Mouse (Mus musculus) kidney, postnatal 0 days (tissue): ENCODE results near the gene Tardbp. TPM values are rescaled to one million over a fixed set of nuclear protein-coding genes. Genes with fewer than 3 reads are reported as not detected.

Experiments
- ATAC-seq: fragments of 200-750 bp; cut with Nextera tagmentation; replicated peaks from 2 replicates; pipeline ENCODE4 v1.8.0; 2017; ENCODE audit warnings: low read depth, moderate number of reproducible peaks, moderate TSS enrichment, moderate library complexity; ENCODE audit not compliant: low FRiP score
- DNase-seq: peaks from one replicate; pipeline ENCODE4 v3.0.0-alpha.2; 2016; ENCODE audit warnings: low spot score
- H3K27ac ChIP-seq: fragments of 300-500 bp; sonication (generic); 2 replicates; pipeline ENCODE4 v1.5.1; 2014; ENCODE audit warnings: mild to moderate bottlenecking
- H3K27me3 ChIP-seq: fragments of 300-500 bp; sonication (generic); 2 replicates; pipeline ENCODE4 v1.6.1; 2014; ENCODE audit warnings: low read length, mixed read lengths; ENCODE audit not compliant: insufficient read depth
- H3K36me3 ChIP-seq: fragments of 300-500 bp; sonication (generic); 2 replicates; pipeline ENCODE4 v1.6.1; 2014; ENCODE audit warnings: low read length, mixed read lengths; ENCODE audit not compliant: insufficient read depth
- H3K4me1 ChIP-seq: fragments of 300-500 bp; sonication (generic); replicated peaks from 2 replicates; pipeline ENCODE4 v1.6.1; 2014; ENCODE audit warnings: antibody characterized with exemption, low read length, mixed read lengths; ENCODE audit not compliant: insufficient read depth
- H3K4me2 ChIP-seq: fragments of 300-500 bp; sonication (generic); 2 replicates; pipeline ENCODE4 v1.6.1; 2014; ENCODE audit warnings: mild to moderate bottlenecking, low read length, moderate library complexity, mixed read lengths
- H3K4me3 ChIP-seq: fragments of 300-500 bp; sonication (generic); replicated peaks from 2 replicates; pipeline ENCODE4 v1.5.1; 2014; ENCODE audit warnings: low read depth, low read length
- H3K9ac ChIP-seq: fragments of 300-500 bp; sonication (generic); 2 replicates; pipeline ENCODE4 v1.6.1; 2014; ENCODE audit warnings: low read depth, low read length
- H3K9me3 ChIP-seq: fragments of 300-500 bp; sonication (generic); replicated peaks from 2 replicates; pipeline ENCODE4 v1.6.1; 2016; ENCODE audit warnings: low read length, inconsistent platforms, mixed read lengths
- CTCF ChIP-seq: IDR thresholded peaks from 2 replicates; pipeline ENCODE4 v1.5.1; 2016; ENCODE audit warnings: antibody characterized with exemption, low read depth, mild to moderate bottlenecking, moderate library complexity
- WGBS: fragments of 180-500 bp; shearing (Covaris S2); extraction: QIAGEN DNeasy Blood & Tissue Kit; methylation state at CpG from one replicate; pipeline ENCODE4 v1.1.7; 2014; 5-methylcytosine and 5-hydroxymethylcytosine counted together
- polyA plus RNA-seq: library from polyadenylated mRNA; unstranded; fragments of >200 nt; fragmentation: Nextera tagmentation; extraction: Ambion mirVana; gene quantifications from 2 replicates; pipeline ENCODE4 v1.2.1, GENCODE M21; 2015

The Tardbp gene
- polyA plus RNA-seq, 1 experiment from 2014 or later = 241 TPM

DNA sequence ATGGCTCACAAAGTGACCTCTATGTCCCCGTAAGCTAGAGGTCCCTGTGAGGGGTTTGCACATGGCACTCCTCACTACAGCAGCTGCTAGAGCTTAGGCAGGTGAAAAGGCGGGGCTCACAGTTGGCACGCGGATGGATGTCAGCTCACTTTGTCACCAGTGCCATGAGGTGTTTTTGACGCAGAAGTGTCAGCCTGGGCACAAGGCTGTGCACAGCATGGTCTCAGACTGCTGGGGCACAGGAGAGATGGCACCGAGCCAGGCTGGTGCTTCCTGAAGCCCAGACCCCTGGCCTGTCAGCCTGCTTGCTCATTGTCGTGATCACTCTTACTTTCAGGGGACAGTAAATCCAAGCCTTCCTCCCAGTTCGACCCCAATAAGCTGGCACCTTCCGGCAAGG lies 46.1 kb downstream of the Tardbp start:
- Histone ChIP-seq H3K27ac (no peak overlapping the region), H3K4me1 (no peaks in the 10 kb centered on the region), H3K27me3 (no peaks in the 10 kb centered on the region), H3K36me3 (peaks cover 50% of the 10 kb centered on the region), H3K9me3 (no peaks in the 10 kb centered on the region), H3K4me2 (no peak overlapping the region), H3K4me3 (no peak overlapping the region), H3K9ac (no peak overlapping the region)
- WGBS = 90% methylated on average over 9 of the region's 9 CpGs
- no peak for DNase-seq
- ATAC-seq = no peak; the same call in 1 of the 2 replicates
- no peak for TF ChIP-seq CTCF

DNA sequence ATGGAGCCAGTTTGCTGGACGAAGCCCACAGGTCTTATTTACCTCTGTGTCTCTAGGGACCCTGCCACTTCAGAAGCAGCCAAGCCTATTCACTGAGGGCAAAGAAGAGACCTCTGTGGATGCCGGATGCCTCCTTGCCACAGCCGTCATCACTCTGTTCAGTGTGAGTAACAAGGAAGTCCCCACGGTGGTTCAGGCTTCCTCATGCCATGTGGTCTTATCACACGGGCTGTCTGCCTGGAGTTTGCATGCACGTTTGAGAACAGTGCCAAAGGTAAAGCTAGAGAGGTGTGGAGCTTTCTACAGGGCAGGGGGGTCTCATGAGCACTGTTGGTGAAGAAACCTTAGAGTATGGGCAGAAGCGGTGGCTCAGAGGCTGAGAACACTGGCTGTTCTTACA lies 53.6 kb downstream of the Tardbp start:
- Histone ChIP-seq H3K4me3 (no peak overlapping the region), H3K27ac (no peak overlapping the region), H3K4me2 (no peak overlapping the region), H3K4me1 (no peaks in the 10 kb centered on the region), H3K9me3 (no peaks in the 10 kb centered on the region), H3K36me3 (peaks cover 88% of the 10 kb centered on the region), H3K9ac (no peak overlapping the region), H3K27me3 (no peaks in the 10 kb centered on the region)
- ATAC-seq (no peak), DNase-seq (no peak)
- TF ChIP-seq CTCF = no peak
- WGBS = 89% methylated on average over 7 of the region's 7 CpGs

DNA sequence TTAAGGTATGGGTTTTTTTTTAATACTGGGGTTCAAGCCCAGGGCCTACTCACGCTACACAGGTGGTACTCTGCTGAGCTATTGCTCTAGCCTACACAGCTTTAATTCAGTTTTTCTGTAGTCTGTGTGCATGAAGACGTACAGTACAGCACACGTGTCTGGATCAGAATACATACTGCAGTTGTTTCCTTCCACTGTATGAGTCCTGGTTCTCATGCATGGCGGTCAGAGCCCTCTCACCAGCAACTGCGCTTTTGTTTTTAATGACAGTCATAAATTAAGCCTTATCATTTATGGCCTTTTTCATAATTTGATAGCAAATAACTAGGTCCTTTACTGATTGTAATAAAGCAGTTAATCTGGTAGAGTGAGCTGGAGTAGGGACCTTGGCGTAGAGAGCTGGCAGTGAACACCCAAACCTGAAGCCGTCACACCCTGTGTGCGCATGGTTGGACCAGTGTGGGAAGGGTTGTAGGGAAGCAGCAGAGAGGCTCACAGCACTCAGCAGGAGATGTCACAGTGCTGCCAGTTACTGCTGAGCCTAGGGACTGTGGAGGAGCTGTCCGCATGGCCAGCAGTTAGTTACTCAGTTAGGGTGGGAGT lies 56.0 kb downstream of the Tardbp start:
- 96% methylated on average over 9 of the region's 9 CpGs for WGBS
- Histone ChIP-seq H3K4me2 (no peak overlapping the region), H3K4me3 (no peak overlapping the region), H3K4me1 (no peaks in the 10 kb centered on the region), H3K9me3 (no peaks in the 10 kb centered on the region), H3K36me3 (peaks cover 91% of the 10 kb centered on the region), H3K27me3 (no peaks in the 10 kb centered on the region), H3K9ac (no peak overlapping the region), H3K27ac (no peak overlapping the region)
- DNase-seq = no peak
- TF ChIP-seq CTCF = no peak
- ATAC-seq = no peak

DNA sequence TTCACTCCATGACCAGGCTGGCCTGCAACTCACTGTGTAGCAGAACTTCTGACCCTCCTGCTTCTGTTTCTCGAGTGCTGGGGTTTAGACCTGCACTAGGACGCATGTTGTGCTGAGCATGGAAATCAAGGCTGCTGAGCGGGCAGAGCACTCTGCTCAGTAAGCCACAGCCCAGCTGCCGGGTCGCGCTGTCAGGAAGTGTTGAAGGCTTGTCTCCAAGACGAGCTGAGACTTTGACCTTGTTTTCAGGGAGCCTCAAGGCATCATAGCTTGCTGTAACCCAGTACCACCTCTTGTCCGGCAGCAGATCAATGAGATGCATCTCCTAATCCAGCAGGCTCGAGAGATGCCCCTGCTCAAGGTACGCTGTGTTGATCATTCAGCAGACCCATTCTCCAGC lies 56.7 kb downstream of the Tardbp start:
- H3K27ac ChIP-seq = no peak overlapping the region
- DNase-seq (no peak), ATAC-seq (no peak)
- no peak for TF ChIP-seq CTCF
- 87% methylated on average over 10 of the region's 10 CpGs for WGBS
- peaks cover 90% of the 10 kb centered on the region for H3K36me3 ChIP-seq
- H3K27me3 ChIP-seq = no peaks in the 10 kb centered on the region
- H3K9me3 ChIP-seq = no peaks in the 10 kb centered on the region
- no peak overlapping the region for H3K9ac ChIP-seq
- H3K4me1 ChIP-seq = no peaks in the 10 kb centered on the region
- H3K4me2 ChIP-seq = no peak overlapping the region
- no peak overlapping the region for H3K4me3 ChIP-seq

DNA sequence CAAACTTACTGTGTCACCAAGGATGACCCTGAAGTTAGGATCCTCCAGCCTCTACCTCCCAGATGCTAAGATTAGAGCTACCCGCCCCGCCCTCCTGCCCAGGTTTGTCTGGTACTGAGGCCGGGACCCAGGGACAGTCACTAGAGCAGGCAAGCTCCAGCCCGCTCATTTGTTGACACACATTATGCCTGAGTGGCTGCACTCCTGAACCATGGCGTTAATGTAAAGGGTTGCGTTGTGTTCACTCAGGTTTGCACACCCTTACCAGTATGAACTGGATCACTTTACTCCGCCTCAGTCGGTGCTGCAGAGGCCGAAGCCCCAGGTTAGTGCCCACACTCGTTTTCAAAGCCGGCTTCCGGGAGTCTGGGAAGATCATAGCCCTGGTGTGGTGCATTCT lies 63.2 kb downstream of the Tardbp start:
- Histone ChIP-seq H3K4me3 (no peak overlapping the region), H3K36me3 (peaks cover 83% of the 10 kb centered on the region), H3K4me1 (0 out of 2 replicates have a peak, but pooled peaks cover 6% of the 10 kb centered on the region), H3K9ac (no peak overlapping the region), H3K27me3 (no peaks in the 10 kb centered on the region), H3K4me2 (no peak overlapping the region), H3K27ac (no peak overlapping the region), H3K9me3 (no peaks in the 10 kb centered on the region)
- DNase-seq = no peak
- no peak for TF ChIP-seq CTCF
- 93% methylated on average over 12 of the region's 12 CpGs for WGBS
- no peak for ATAC-seq

DNA sequence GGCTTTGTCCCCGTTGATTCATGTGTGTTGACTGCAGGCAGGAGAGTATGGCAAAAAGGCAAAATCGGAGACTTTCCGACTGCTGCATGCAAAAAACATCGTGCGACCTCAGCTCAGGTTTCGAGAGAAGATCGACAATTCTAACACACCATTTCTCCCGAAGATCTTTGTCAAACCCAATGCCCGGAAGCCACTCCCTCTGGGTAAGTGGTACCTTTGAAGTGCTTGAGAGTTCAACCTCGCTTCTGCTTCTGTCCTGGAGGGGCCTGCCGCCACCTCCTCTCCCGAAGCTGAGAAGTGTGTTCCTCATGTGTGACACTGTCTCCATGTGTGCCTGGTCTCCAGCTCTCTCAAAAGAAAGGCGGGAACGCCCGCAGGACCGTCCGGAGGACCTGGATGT lies 64.1 kb downstream of the Tardbp start:
- ATAC-seq (no peak), DNase-seq (no peak)
- H3K9ac ChIP-seq = no peak overlapping the region
- WGBS = 93% methylated on average over 17 of the region's 17 CpGs
- no peak overlapping the region for H3K4me3 ChIP-seq
- H3K9me3 ChIP-seq = no peaks in the 10 kb centered on the region
- no peak for TF ChIP-seq CTCF
- H3K27ac ChIP-seq = no peak overlapping the region
- no peak overlapping the region for H3K4me2 ChIP-seq
- H3K36me3 ChIP-seq = peaks cover 73% of the 10 kb centered on the region
- no peaks in the 10 kb centered on the region for H3K27me3 ChIP-seq
- 0 out of 2 replicates have a peak, but pooled peaks cover 6% of the 10 kb centered on the region for H3K4me1 ChIP-seq

Other genes starting within 250 kb of the Tardbp start
- gene Ubiad1, start 182.2 kb downstream of the Tardbp start, polyA plus RNA-seq = 23.3 and 23.6 TPM in 2 replicates
- gene Mtor, start 178.4 kb downstream of the Tardbp start, polyA plus RNA-seq = 19.8 and 21.6 TPM in 2 replicates
- 0.46 and 1.1 TPM in 2 replicates for gene Angptl7, start 126.6 kb downstream of the Tardbp start, polyA plus RNA-seq
- gene Exosc10, start 68.6 kb downstream of the Tardbp start, polyA plus RNA-seq = 52.4 and 57.4 TPM in 2 replicates
- 122 and 125 TPM in 2 replicates for gene Srm, start 35.5 kb downstream of the Tardbp start, polyA plus RNA-seq
- 0.15 TPM in 1 of 2 replicates, not detected in the other for gene Masp2, start 24.5 kb downstream of the Tardbp start, polyA plus RNA-seq
- gene Gm572, start 16.3 kb upstream of the Tardbp start, polyA plus RNA-seq = not detected in 2 replicates
- 6.2 and 6.7 TPM in 2 replicates for gene Casz1, start 177.4 kb upstream of the Tardbp start, polyA plus RNA-seq